25 mouse cellular contexts compared by ENCODE assay signal in genomic region chr8:128671813-128672212, GRCm38 (mm10).
"Had no signal": no experiment of that assay in that cellular context is flagged by ENCODE, and none has a peak within 500 bp of the region (broad histone marks: within the 10 kb centered on the region; RNA-seq: fewer than 3 reads in every experiment).

No protein-coding gene starts in this region.

- H3K27ac ChIP-seq: heart, adult 2 months; heart, embryonic 13.5 days; heart, embryonic 15.5 days; hindbrain, embryonic 13.5 days; hindbrain, embryonic 15.5 days; hindbrain, postnatal 0 days; kidney, embryonic 15.5 days; kidney, postnatal 0 days; limb, embryonic 13.5 days; limb, embryonic 15.5 days; liver, embryonic 12.5 days had no signal

- DNase-seq: gastrocnemius, postnatal 14 days; gastrocnemius, postnatal 36 days; heart, adult 11 months; heart, adult 2 months; heart, postnatal 14 days; heart, postnatal 36 days; kidney, adult 11 months; kidney, adult 2 months; kidney, adult 9 months; kidney, postnatal 14 days; kidney, postnatal 36 days; layer of hippocampus, adult 9-11 months; layer of hippocampus, postnatal 36 days; left cerebral cortex, postnatal 4 days had no signal

- H3K4me1 ChIP-seq: heart, embryonic 13.5 days; heart, embryonic 15.5 days; hindbrain, embryonic 13.5 days; hindbrain, embryonic 15.5 days; limb, embryonic 13.5 days; limb, embryonic 15.5 days; liver, embryonic 12.5 days had no signal

- ATAC-seq: hindbrain, postnatal 0 days; intestine, embryonic 16.5 days; liver, embryonic 12.5 days had no signal

- H3K4me3 ChIP-seq: heart, adult 2 months; heart, embryonic 13.5 days; heart, embryonic 15.5 days; hindbrain, embryonic 13.5 days; hindbrain, embryonic 15.5 days; kidney, embryonic 15.5 days; limb, embryonic 13.5 days; limb, embryonic 15.5 days; liver, embryonic 12.5 days had no signal
